Mouse (Mus musculus) megakaryocyte, embryonic 14.5 days (primary cell): ENCODE data around the gene Rrp36. TPM values are rescaled to one million over a fixed set of nuclear protein-coding genes. Genes with fewer than 3 reads are reported as not detected.

Experiments used
- H3K27me3 ChIP-seq: replicated peaks from 2 replicates; pipeline ENCODE3; 2012; ENCODE audit warnings: inconsistent platforms
- H3K36me3 ChIP-seq: replicated peaks from 2 replicates; pipeline ENCODE3; 2012; ENCODE audit warnings: low read length, inconsistent platforms, mixed read lengths
- H3K4me1 ChIP-seq: 2 replicates; pipeline ENCODE4 v1.6.1; 2012; ENCODE audit warnings: inconsistent platforms
- H3K4me3 ChIP-seq: replicated peaks from 2 replicates; pipeline ENCODE3; 2012; ENCODE audit warnings: moderate library complexity, mild to moderate bottlenecking, inconsistent platforms
- H3K9me3 ChIP-seq: 2 replicates; pipeline ENCODE4 v1.6.1; 2012; ENCODE audit warnings: inconsistent platforms
- FLI1 ChIP-seq: IDR thresholded peaks from 2 replicates; pipeline ENCODE4 v1.6.1; 2012; ENCODE audit warnings: low read length, inconsistent platforms, mixed read lengths
- GATA1 ChIP-seq: IDR thresholded peaks from 3 replicates; pipeline ENCODE4 v1.6.1; 2012; ENCODE audit warnings: mixed read lengths, low read length, inconsistent platforms, borderline replicate concordance
- polyA plus RNA-seq: library from polyadenylated mRNA; stranded (reverse); fragments of >175 nt; gene quantifications from 2 replicates; pipeline ENCODE4 v1.2.3, GENCODE M21; 2012; ENCODE audit warnings: low replicate concordance; ENCODE audit not compliant: insufficient read depth

Gene Rrp36
- polyA plus RNA-seq, 1 experiment = 30.6 TPM

GRCm38 (mm10) chr17:46618769-46619682 is 55.1 kb downstream of the Rrp36 start:
- Histone ChIP-seq H3K27me3 (peaks cover 7% of the 10 kb centered on the region), H3K9me3 (no peaks in the 10 kb centered on the region), H3K4me3 (no peak overlapping the region), H3K4me1 (peaks cover 52% of the 10 kb centered on the region), H3K36me3 (peaks cover 3% of the 10 kb centered on the region)
- no peak for TF ChIP-seq FLI1
- no peak for TF ChIP-seq GATA1

GRCm38 (mm10) chr17:46618394-46618768 is 55.8 kb downstream of the Rrp36 start:
- H3K9me3 ChIP-seq = no peaks in the 10 kb centered on the region
- peaks cover 7% of the 10 kb centered on the region for H3K27me3 ChIP-seq
- TF ChIP-seq FLI1 (no peak), GATA1 (no peak)
- H3K4me1 ChIP-seq = peaks cover 51% of the 10 kb centered on the region
- H3K4me3 ChIP-seq = no peak overlapping the region
- H3K36me3 ChIP-seq = peaks cover 3% of the 10 kb centered on the region

- H3K27me3 ChIP-seq = peaks cover 7% of the 10 kb centered on the region
- TF ChIP-seq GATA1 (no peak), FLI1 (no peak)
- peaks cover 51% of the 10 kb centered on the region for H3K4me1 ChIP-seq
- H3K36me3 ChIP-seq = peaks cover 3% of the 10 kb centered on the region
- H3K9me3 ChIP-seq = no peaks in the 10 kb centered on the region
- no peak overlapping the region for H3K4me3 ChIP-seq
Observed at GRCm38 (mm10) chr17:46617799-46618198, 56.4 kb downstream of the Rrp36 start.

Other genes starting within 250 kb of the Rrp36 start
- not detected in 2 replicates for gene Crip3, start 245.4 kb downstream of the Rrp36 start, polyA plus RNA-seq
- not detected in 2 replicates for gene Slc22a7, start 235.9 kb downstream of the Rrp36 start, polyA plus RNA-seq
- 0.06 and 0.60 TPM in 2 replicates for gene Ttbk1, start 186.7 kb downstream of the Rrp36 start, polyA plus RNA-seq
- 6.5 and 14.6 TPM in 2 replicates for gene Dnph1, start 177.6 kb downstream of the Rrp36 start, polyA plus RNA-seq
- gene Cul9, start 128.0 kb downstream of the Rrp36 start, polyA plus RNA-seq = 2.4 and 6.0 TPM in 2 replicates
- 148 and 196 TPM in 2 replicates for gene Srf, start 118.2 kb downstream of the Rrp36 start, polyA plus RNA-seq
- 6.7 and 13.6 TPM in 2 replicates for gene Ptk7, start 44.8 kb downstream of the Rrp36 start, polyA plus RNA-seq
- gene Klc4, start 28.3 kb downstream of the Rrp36 start, polyA plus RNA-seq = 33.6 and 42.0 TPM in 2 replicates
- gene Mrpl2, start 28.1 kb downstream of the Rrp36 start, polyA plus RNA-seq = 289 and 528 TPM in 2 replicates
- gene Cul7, start 24.0 kb downstream of the Rrp36 start, polyA plus RNA-seq = 90.0 and 167 TPM in 2 replicates
- gene Mea1, start 4.4 kb upstream of the Rrp36 start, polyA plus RNA-seq = 145 and 216 TPM in 2 replicates
- 322 and 388 TPM in 2 replicates for gene Klhdc3, start 6.6 kb upstream of the Rrp36 start, polyA plus RNA-seq
- 33.5 and 37.7 TPM in 2 replicates for gene Ppp2r5d, start 30.8 kb upstream of the Rrp36 start, polyA plus RNA-seq
- gene Pex6, start 37.1 kb upstream of the Rrp36 start, polyA plus RNA-seq = 17.1 and 19.8 TPM in 2 replicates
- 5.0 TPM in 1 of 2 replicates, not detected in the other for gene Gnmt, start 54.8 kb upstream of the Rrp36 start, polyA plus RNA-seq
- 133 and 243 TPM in 2 replicates for gene Cnpy3, start 77.9 kb upstream of the Rrp36 start, polyA plus RNA-seq
- not detected in 2 replicates for gene Ptcra, start 89.4 kb upstream of the Rrp36 start, polyA plus RNA-seq
- 143 and 286 TPM in 2 replicates for gene 2310039H08Rik, start 98.3 kb upstream of the Rrp36 start, polyA plus RNA-seq
- 1.1 and 4.7 TPM in 2 replicates for gene Rpl7l1, start 108.3 kb upstream of the Rrp36 start, polyA plus RNA-seq
- 0.62 and 1.8 TPM in 2 replicates for gene Bicral, start 184.1 kb upstream of the Rrp36 start, polyA plus RNA-seq
- 23.7 and 40.2 TPM in 2 replicates for gene Tbcc, start 216.3 kb upstream of the Rrp36 start, polyA plus RNA-seq
- 0.13 TPM in 1 of 2 replicates, not detected in the other for gene Prph2, start 236.1 kb upstream of the Rrp36 start, polyA plus RNA-seq